Mouse (Mus musculus) lung, embryonic 14.5 days (tissue): ENCODE measurements around the gene Serf2. TPM values are rescaled to one million over a fixed set of nuclear protein-coding genes. Genes with fewer than 3 reads are reported as not detected.
"Not testable (repeated sequence)": the region's sequence is repeated elsewhere in the genome, so short reads cannot be mapped to it uniquely, and the experiment has no call there.

Source experiments
- ATAC-seq: fragments of 200-750 bp; cut with Nextera tagmentation; 2 replicates; pipeline ENCODE4 v1.8.0; 2017; ENCODE audit warnings: mild to moderate bottlenecking, moderate TSS enrichment, moderate library complexity; ENCODE audit not compliant: insufficient read depth
- DNase-seq: peaks from one replicate; pipeline ENCODE4 v3.0.0-alpha.2; 2015
- H3K27ac ChIP-seq: fragments of 300-500 bp; sonication (generic); 2 replicates; pipeline ENCODE4 v1.5.1; 2014; ENCODE audit warnings: low read depth, mild to moderate bottlenecking, moderate library complexity
- H3K27me3 ChIP-seq: fragments of 300-500 bp; sonication (generic); 2 replicates; pipeline ENCODE4 v1.6.1; 2014; ENCODE audit warnings: low read length, control low read depth; ENCODE audit not compliant: insufficient read depth
- H3K36me3 ChIP-seq: fragments of 300-500 bp; sonication (generic); 2 replicates; pipeline ENCODE4 v1.6.1; 2014; ENCODE audit warnings: control low read depth; ENCODE audit not compliant: insufficient read depth
- H3K4me1 ChIP-seq: fragments of 300-500 bp; sonication (generic); 2 replicates; pipeline ENCODE4 v1.6.1; 2014; ENCODE audit warnings: antibody characterized with exemption, control low read depth; ENCODE audit not compliant: insufficient read depth
- H3K4me2 ChIP-seq: fragments of 300-500 bp; sonication (generic); 2 replicates; pipeline ENCODE4 v1.6.1; 2014; ENCODE audit warnings: mild to moderate bottlenecking
- H3K4me3 ChIP-seq: fragments of 300-500 bp; sonication (generic); 2 replicates; pipeline ENCODE4 v1.5.1; 2014; ENCODE audit warnings: low read depth, low read length
- H3K9ac ChIP-seq: fragments of 300-500 bp; sonication (generic); 2 replicates; pipeline ENCODE4 v1.6.1; 2014
- H3K9me3 ChIP-seq: fragments of 300-500 bp; sonication (generic); 2 replicates; pipeline ENCODE4 v1.6.1; 2016; ENCODE audit warnings: low read depth, low read length, control low read depth
- CTCF ChIP-seq: IDR thresholded peaks from 2 replicates; pipeline ENCODE4 v1.5.1; 2016; ENCODE audit warnings: antibody characterized with exemption, low read depth
- WGBS: fragments of 180-500 bp; shearing (Covaris S2); extraction: QIAGEN DNeasy Blood & Tissue Kit; methylation state at CpG from one replicate; pipeline ENCODE4 v1.1.7; 2014; 5-methylcytosine and 5-hydroxymethylcytosine counted together
- polyA plus RNA-seq: library from polyadenylated mRNA; unstranded; fragments of >200 nt; fragmentation: Nextera tagmentation; extraction: Ambion mirVana; gene quantifications from 2 replicates; pipeline ENCODE4 v1.2.1, GENCODE M21; 2014

Gene Serf2
- polyA plus RNA-seq, 1 experiment from 2014 or later: 488 TPM

GRCm38 (mm10) chr2:121455534-121455933 lies 6.5 kb downstream of the Serf2 start:
- peaks cover 51% of the 10 kb centered on the region for H3K36me3 ChIP-seq
- no peak for DNase-seq
- no peak overlapping the region for H3K27ac ChIP-seq
- H3K4me3 ChIP-seq: no peak overlapping the region
- no peaks in the 10 kb centered on the region for H3K9me3 ChIP-seq
- no peaks in the 10 kb centered on the region; the same call in 1 of the 2 replicates for H3K4me1 ChIP-seq
- no peak for ATAC-seq
- TF ChIP-seq CTCF: no peak
- H3K4me2 ChIP-seq: no peak overlapping the region
- WGBS: 69% methylated on average over 5 of the region's 5 CpGs
- no peak overlapping the region for H3K9ac ChIP-seq
- no peaks in the 10 kb centered on the region for H3K27me3 ChIP-seq

DNA sequence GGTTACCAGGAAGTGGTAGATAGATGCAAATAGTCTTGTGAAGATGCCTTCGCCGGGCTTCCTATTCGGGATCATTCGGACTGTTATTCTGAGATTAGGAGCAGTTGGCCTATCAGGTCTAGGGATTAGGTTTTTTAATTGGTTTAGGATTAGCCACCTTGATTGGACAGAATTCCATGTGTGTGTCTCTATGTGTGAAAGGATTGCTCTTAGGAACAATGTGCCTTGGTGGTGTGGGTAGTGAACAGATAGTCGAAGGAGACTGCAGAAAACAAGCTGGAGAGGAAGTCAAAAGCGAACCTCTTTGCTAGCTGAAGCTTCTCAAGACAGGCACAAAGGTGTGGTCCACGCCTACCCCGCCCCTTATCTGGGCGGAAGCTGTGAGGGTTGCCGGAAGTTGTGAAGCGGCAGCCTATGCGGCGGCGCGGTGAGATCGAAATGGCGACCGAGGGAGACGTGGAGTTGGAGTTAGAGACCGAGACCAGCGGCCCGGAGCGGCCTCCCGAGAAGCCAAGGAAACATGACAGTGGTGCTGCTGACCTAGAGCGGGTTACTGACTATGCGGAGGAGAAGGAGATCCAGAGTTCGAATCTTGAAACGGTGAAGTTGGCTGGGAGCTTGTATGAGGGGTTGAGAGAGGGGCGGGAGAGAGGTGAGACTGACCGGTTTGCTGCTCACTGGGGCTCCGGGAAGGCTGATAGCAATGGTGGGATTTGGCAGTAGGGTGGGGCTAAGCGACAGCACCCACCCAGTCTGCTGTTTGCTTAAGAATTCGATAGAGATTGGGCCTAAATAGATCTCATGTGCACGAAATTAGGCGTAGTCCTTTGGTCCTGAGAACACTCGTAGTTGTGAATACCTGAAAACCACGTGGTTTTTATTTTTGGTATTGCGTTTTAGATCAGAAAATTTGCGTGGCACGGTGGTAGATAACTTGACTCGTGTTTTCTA lies 8.0 kb downstream of the Serf2 start, which contains the start of gene Serinc4:
Gene Serinc4 (minus strand): TSS at position 90 of the 951 bp plus-strand sequence.
- DNase-seq: peak; percentile 92
- H3K27me3 ChIP-seq: no peaks in the 10 kb centered on the region
- TF ChIP-seq CTCF: no peak
- 3% methylated on average over 41 of the region's 41 CpGs for WGBS
- peak within 1 kb of the TSS; percentile 77 for H3K4me2 ChIP-seq
- H3K4me1 ChIP-seq: no peaks in the 10 kb centered on the region; the same call in 1 of the 2 replicates
- H3K4me3 ChIP-seq: peak within 1 kb of the TSS; percentile 78
- H3K36me3 ChIP-seq: peaks cover 46% of the 10 kb centered on the region
- H3K9me3 ChIP-seq: no peaks in the 10 kb centered on the region
- H3K9ac ChIP-seq: peak within 1 kb of the TSS; percentile 82
- ATAC-seq: peak; percentile 91
- H3K27ac ChIP-seq: peak within 1 kb of the TSS; percentile 81

DNA sequence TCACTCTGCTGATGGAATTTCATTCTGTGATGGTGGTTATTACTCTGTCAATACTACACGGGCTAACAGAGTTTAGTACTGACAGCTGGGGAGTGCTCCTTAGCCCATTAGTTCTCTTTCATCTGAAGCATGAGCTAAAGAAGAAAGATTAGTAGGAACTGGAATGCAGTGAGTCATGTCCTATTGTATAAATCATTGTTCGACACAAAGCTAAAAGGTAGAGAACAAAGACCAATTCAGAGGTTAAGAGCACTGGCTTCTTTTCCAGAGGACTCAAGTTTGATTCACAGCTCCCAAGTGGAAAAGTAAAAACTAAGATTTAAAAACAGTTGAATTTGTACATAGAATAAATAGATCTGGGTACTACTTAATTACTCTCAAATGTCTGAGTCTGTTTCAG lies 11.1 kb downstream of the Serf2 start:
- 64% methylated on average over 2 of the region's 2 CpGs for WGBS
- DNase-seq: no peak
- Histone ChIP-seq H3K36me3 (peaks cover 24% of the 10 kb centered on the region), H3K27me3 (no peaks in the 10 kb centered on the region), H3K9ac (no peak overlapping the region), H3K4me3 (no peak overlapping the region), H3K4me1 (no peaks in the 10 kb centered on the region; the same call in 1 of the 2 replicates), H3K9me3 (no peaks in the 10 kb centered on the region), H3K27ac (no peak overlapping the region), H3K4me2 (no peak overlapping the region)
- no peak for TF ChIP-seq CTCF
- ATAC-seq: no peak

GRCm38 (mm10) chr2:121468982-121469381 lies 20.0 kb downstream of the Serf2 start:
- not testable (repeated sequence) for H3K27ac ChIP-seq, DNase-seq, H3K4me2 ChIP-seq, H3K27me3 ChIP-seq, H3K4me1 ChIP-seq, H3K9me3 ChIP-seq, ATAC-seq, H3K36me3 ChIP-seq, H3K9ac ChIP-seq, H3K4me3 ChIP-seq
- WGBS: 60% methylated on average over 2 of the region's 6 CpGs

GRCm38 (mm10) chr2:121472783-121473182 lies 23.8 kb downstream of the Serf2 start:
- H3K9ac ChIP-seq, DNase-seq, H3K9me3 ChIP-seq, H3K27me3 ChIP-seq, H3K4me3 ChIP-seq, H3K4me2 ChIP-seq, H3K4me1 ChIP-seq, H3K36me3 ChIP-seq, ATAC-seq, H3K27ac ChIP-seq: not testable (repeated sequence)
- WGBS: 92% methylated on average over 3 of the region's 3 CpGs

DNA sequence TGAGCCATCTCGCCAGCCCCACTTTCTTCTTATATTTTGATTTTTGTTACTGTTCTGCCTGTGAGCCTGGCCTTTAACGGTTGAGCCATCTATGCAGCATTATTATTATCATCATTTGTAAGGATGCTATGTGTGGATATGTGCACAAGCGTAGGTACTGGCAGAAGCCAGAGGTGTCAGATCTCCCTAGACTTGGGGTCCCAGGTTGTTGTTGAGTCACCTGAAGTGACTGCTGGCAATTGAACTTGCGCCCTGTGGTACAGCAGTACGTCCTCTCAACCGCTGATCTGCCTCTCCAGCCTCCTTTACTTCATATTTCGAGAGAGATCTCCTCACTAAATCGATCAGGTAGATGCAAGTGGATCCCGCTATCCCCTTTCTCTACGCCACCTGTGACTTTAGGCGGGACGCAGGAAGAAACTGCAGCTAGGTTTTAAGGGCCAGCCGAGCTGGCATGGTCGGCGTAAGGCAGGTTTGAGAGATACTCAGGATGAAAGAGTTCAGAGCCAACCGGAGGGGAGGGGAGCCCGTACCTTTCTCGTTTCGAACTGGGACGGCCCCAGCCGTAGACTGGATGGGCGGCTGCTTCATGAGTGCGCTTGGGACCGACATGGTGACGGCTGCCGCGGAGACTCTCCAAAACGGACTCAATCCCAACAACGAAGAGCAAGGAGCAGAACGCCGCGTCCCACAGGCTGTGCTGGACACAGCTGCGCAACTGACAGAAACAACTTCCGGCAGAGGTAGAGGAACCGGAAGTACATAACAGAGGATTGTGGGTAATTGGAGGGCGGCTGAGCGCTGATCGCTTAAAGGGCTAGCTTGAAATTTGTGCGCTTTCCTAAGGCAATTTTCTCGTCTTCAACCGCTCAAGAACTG lies 24.5 kb downstream of the Serf2 start, which contains the start of gene Mfap1b:
Gene Mfap1b (minus strand): TSS at position 767 of the 879 bp plus-strand sequence.
- ATAC-seq (peak; percentile 96), DNase-seq (peak; percentile 95)
- Histone ChIP-seq H3K4me3 (peak within 1 kb of the TSS; percentile 61), H3K27ac (0 out of 2 replicates have a peak within 1 kb of the TSS, but pooled peaks have one; percentile 50), H3K9ac (peak within 1 kb of the TSS; percentile 58), H3K4me2 (peak within 1 kb of the TSS; percentile 67)
- not testable (repeated sequence) for H3K36me3 ChIP-seq, H3K4me1 ChIP-seq, H3K9me3 ChIP-seq, H3K27me3 ChIP-seq
- WGBS: 5% methylated on average over 37 of the region's 41 CpGs
